Mouse (Mus musculus) lung, adult 2 months (tissue): ENCODE data around the gene Polr3c.

Experiments used
- CTCF ChIP-seq: fragments of 200-500 bp; IDR thresholded peaks from 2 replicates; pipeline ENCODE4 v1.5.1; 2011; ENCODE audit warnings: mild to moderate bottlenecking, low read length, control low read depth; ENCODE audit not compliant: insufficient read depth
- POLR2A ChIP-seq: fragments of 200-500 bp; IDR thresholded peaks from 2 replicates; pipeline ENCODE4 v1.6.1; 2011; ENCODE audit warnings: low read depth, mild to moderate bottlenecking, control low read depth, low read length, borderline replicate concordance; ENCODE audit errors: extremely low read depth

- TF ChIP-seq POLR2A (no peak), CTCF (no peak)
Observed at GRCm38 (mm10) chr3:96737013-96737740, 9.7 kb upstream of the Polr3c start.
